Mouse (Mus musculus) hematopoietic stem cell, adult 5-6 weeks (primary cell): ENCODE data around the gene Rapgef2. TPM values are rescaled to one million over a fixed set of nuclear protein-coding genes. Genes with fewer than 3 reads are reported as not detected.
"Not testable (repeated sequence)": the region's sequence is repeated elsewhere in the genome, so short reads cannot be mapped to it uniquely, and the experiment has no call there.

ENCODE experiments used
- ATAC-seq, 2 experiments: fragments of 125-278 bp in 1 of 2; replicated peaks in 1 of 2; 2 replicates each; pipeline ENCODE4 v1.8.0; 2016 to 2017; ENCODE audit warnings: inconsistent platforms in 2 of 2, mild to moderate bottlenecking in 2 of 2, moderate number of reproducible peaks in 2 of 2, low read depth in 1 of 2, moderate TSS enrichment in 1 of 2; ENCODE audit not compliant: low FRiP score in 2 of 2, poor library complexity in 2 of 2, severe bottlenecking in 2 of 2, insufficient read depth in 1 of 2, low TSS enrichment in 1 of 2
- total RNA-seq: library from RNA; stranded (forward); fragments of 172-1452, 232-1000 nt; gene quantifications from 2 replicates; pipeline ENCODE4 v1.2.3, GENCODE M21; 2017

The Rapgef2 gene
- total RNA-seq, 1 experiment from 2014 or later, result 18.5 TPM

DNA sequence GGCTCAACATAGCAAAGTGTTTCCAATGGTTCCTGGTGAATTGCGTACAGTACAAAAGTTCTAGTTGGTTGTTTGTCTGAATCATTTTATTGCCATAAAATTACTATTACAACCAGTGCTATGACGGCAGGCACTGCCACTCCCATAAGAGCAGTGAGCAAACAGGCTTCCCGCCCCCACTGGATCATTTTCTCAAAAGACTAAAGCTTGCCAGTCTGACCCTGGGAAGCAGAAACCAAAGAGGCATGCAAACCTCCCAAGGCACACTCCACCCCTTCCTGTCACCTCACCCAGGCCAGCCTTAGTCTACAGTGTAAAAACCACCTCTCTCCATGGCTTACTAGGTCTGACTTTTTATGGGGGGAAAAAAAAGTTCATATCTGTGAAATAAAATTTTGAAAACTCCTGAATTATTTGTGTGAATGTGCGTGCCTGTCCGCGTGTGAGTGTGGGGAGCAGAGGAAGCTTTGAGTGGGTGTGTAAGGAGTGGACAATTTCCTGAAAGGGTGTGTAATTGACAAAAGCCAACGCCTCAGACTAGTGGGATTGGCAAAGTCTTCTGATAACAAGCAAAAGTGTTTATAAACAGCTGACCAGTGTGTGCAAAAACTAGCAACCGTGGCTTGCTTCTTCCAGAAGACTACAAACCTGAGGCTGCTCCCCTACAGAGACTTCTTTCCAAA is 92.1 kb downstream of the Rapgef2 start:
- ATAC-seq, result no peak

DNA sequence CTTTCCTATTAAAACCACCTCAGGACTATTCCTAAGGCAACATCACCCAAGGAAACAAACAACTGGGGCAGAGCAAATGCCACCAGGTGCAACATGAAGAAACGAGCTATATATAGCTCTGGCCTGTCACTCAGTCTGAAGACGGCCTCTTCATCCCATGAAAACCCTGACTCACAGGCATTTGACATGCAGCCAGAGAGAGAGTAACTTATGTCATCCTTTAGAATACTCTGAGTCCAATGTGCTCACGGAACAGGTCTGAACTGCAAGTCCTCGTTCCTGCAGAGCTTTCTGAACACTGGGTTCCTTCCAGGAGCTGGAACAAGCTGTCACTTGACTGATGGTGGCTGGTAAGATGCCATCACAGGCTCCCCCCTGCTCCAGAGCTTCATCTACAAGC is 93.3 kb downstream of the Rapgef2 start:
- peak in 1 of 2 experiments; percentile 12; a peak in 1 of 4 replicates for ATAC-seq

DNA sequence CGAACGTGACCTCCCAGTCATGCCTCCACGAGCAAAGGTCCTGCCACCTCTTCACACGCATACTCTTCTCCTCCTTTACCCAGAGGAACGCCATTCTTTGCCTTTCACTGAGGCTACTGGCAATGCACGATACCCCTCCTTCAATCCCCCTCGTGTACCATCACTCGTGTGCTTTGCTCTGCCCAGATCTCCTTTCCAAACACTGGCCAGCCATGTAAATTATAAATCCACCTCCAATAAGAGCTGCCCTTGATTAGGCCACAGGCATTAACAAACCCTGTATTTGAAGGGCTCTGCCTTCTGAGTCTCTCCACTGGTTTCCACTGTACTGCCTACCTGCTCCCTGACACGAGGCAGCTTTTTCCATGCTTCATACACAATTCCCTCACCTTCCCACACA is 94.3 kb downstream of the Rapgef2 start:
- no peak for ATAC-seq

DNA sequence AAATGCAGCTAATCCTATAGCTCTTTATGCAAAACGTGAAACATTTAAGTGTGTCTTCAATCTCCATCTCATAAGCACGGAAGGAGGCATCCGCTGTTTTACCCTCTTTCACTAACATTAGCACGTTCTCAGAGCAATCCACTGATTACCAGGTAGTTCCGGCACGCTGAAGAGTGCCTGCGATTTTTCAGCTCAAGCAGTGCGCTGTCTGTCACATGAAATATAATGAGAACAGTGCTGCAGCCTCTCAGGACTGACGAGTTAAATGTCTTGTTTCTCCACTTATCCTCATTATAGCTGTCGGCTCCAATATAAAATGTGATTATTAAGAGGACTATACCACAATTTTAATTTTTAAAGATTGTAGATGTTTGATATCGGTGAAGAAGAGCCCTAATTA is 94.8 kb downstream of the Rapgef2 start:
- no peak for ATAC-seq

DNA sequence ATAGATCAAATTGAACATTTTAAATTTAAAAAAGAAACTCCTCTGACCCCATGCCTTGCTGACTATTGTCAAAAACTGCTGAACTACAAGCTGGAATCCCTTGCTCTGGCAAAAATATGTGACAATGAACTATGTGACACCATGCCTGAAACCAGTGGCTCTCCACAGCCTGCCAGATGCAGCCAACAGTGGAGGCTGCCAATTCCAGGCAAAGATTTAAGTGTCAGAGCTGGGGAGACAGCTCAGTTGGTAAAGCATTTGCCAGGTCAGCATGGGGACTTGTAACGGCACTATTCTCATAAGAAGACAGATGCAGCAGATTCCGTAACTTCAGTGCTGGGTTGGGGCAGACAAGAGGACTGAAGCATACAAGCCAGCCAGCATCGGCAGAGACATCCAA is 95.9 kb downstream of the Rapgef2 start:
- no peak for ATAC-seq

DNA sequence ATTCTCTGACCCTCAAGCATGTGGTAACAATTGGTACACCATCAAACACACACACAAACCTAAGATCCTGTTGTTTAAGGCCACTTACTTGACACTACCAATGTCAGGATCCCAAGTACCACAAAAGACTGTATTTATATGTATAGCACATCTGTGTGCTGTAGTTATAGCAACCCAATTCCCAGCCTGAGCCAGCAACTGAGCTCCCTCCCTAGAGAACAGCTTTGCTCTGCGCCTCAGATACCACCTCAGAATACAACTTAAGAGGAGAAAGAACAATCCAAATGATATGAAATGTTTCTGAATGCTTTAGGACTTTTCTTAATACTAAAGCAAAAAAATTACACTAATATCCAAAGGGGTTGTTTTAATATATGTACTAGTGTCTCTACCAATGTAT is 98.4 kb downstream of the Rapgef2 start:
- no peak for ATAC-seq

DNA sequence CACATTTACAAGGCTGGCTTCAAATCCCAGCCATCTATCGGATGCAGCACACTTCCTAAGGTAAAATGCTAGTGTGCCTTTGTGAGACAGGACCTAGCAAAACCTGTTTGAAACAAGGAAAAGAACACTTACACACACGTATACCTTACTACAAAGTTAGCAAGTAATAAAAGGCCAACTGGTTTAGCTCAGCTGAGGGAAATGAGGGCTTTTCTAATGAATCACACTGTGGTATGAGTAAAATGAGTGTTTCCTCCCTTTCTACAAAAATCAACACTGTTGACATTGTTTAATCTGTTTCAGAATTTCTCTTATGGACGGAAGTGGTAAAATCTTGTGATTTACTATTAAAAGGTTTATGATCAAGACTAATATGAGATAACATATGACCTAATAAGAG is 104.0 kb downstream of the Rapgef2 start:
- ATAC-seq, result no peak

DNA sequence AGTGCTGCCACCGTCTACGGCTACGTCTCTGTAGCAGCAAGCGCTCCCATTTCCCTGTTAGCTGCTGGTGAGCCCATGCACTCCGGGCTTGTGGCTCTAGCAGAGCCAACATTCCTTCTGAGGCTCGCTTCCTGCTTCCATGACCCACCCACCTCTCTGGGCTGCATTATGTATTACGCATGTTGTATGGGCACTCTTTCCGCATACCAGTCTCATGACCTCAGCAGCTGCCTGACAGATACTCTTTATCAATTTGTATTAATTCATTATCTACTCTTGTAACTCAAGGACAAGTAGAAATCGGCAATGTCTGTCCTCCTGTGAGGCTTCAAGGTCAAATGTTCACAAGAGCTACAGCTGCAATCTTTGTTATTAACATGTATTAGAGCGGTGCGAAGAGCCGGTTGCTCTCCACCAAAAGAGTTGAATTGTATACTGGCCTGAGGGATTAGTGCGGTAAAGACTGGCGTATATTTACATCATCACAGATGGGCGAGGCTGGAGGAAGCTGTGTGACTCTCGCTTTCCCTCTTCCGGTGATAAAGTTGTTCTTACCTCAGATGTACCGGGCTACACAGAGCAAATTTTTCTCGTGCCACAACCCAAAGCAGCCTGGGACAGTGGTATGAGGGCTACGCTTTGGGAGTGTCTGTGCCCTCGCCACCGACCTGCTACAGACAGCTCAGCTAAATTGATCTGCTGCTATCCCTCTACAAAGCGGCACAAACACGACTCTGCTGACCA is 104.9 kb downstream of the Rapgef2 start:
- peak; percentile 12 to 34 for ATAC-seq

DNA sequence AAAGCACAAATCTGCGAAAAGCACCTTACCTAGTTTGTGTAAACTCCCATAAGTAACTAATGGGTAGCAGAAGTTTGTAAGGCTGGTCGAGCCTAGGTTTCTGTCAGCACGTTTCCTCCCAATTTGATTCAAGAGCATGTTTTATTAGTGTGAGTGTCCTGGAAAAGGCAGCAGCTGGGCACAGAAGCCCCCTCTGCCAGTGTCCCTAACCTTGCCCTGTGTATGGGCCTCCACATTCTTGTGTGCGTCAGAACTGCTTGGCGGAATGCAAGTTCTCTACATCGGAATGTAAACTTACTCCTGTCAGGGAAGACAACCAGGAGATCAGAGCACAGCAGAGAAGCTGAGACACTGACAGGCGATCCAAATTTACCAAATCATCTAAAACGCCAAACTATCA is 106.2 kb downstream of the Rapgef2 start:
- no peak for ATAC-seq

DNA sequence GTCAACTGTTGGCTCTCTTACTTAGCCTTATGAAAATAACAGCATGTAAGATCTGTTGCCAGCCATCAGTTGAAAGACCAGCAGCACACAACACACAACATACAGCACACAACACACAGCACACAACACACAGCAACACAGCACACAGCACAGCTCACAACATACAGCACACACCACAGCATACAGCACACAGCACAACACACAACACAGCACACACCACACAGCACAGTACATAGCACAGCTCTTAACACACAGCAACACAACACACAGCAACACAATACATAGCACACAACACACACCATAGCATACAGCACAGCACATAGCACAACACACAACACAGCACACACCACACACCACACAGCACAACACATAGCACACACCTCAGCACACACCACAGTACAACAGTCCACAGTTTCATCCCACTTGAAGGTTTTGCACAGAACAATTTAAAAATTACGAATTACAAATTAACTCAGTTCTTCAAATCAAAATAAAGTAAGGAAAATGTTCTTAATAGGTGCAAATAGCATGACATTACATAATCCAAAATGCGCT is 106.7 kb downstream of the Rapgef2 start:
- ATAC-seq, result no peak

DNA sequence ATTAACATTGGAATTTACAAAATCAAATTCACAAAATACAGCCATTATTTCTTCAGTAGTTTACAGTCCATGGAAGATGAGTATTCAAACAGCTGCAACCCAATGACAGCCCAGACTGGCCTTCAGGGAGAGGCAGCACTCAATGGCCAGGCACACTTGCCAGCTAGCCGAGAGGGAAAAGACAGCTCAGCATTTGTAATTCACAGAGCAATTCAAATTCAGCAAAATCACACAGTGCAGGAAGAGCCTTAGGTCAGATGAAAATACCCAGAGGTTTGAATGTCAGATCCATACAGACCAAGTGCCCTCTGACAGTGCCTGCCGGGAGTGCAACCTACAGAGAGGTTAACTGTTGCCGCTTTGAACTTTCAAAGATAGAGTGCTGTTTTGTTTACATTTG is 107.6 kb downstream of the Rapgef2 start:
- no peak for ATAC-seq

DNA sequence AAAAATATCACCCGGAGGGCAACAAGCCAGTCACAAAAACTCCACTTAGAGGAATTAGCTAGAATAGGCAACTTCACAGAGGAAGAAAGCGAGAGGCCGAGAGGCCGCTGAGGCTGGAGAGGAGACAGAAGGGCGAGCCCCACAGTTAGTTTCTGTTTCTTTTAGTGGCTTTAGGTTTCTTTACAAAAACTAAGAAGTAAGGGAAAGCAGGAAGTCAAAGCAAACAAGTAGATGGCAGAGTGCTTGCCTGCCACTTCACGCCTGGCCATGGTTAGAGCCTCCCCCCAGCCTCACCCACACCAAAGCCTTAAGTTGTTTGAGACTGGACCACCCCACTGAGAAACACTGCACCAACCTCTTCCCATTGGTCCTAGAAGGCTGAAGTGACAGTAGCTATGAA is 108.2 kb downstream of the Rapgef2 start:
- ATAC-seq, result peak; percentile 65 to 81

DNA sequence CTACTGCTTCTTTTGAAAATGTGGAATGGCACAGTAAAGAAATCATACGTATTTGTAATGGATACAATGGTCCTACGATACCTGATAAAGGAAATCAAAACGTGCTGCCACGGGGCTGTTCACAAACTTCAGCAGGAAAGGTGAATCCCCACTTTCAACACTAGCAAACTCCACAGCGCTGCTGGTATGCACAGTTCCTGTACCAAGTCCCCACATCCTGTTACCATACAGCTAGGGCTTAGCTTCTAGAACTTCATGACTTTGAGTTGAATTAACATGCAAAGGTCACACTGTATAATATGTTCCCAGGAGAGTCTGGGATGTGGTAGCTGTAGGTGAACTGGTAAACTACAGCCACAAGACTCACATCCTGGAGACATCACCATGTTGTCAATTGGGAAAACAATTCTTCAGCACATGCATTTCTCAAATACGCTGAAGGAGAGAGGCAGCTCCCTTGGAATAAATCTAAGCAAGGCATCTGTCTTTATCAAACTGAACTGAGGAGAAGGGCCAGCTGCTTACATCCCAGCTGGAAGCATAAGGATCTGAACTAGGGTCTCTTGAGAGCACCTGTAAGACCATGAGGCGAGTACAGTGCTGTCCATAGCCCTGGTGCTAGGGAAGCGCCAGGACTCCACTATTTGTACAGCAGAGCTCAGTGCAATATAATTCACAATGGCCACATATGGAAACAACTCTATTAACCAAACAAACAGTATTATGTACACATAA is 109.0 kb downstream of the Rapgef2 start:
- ATAC-seq, result peak; percentile 33 to 52; a peak in 3 of 4 replicates

DNA sequence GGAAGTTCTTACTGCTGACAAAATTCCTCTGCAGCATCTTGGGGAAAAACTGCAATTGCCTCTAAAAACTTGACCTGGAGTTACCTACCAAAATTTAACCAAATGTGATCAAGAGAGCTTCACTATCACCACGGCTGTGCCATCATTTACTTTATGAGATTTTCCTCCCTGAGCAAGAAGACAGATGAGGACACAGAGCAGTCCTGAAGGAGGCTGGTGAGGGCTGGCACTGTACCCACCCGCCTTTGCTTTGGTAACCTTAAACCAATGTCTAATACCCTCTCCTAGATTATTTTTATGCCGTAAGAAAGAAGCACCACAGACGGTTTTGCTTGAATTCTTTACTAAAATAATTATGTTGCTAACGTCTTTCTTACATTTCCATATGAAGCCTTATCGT is 112.1 kb downstream of the Rapgef2 start:
- ATAC-seq, result no peak

DNA sequence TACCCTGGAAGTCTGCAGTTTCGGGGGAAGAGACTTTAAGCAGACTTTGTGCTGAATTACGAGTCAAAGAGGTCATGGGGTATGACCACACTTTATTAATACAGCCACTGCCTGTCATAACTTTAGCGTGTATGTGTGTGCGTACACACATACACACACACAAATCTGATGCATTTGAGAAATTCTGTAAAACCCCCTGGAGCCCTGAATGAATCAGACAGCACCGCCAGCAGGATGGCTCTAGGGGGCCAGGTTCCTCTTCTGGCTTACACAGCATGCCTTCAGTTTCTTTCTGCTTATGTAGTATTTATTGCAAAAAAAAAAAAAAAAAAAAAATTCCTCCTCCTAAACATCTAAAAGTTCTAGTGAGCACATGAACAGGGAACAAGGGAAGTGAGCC is 113.0 kb downstream of the Rapgef2 start:
- ATAC-seq, result peak; percentile 34 to 44; a peak in 2 of 4 replicates

DNA sequence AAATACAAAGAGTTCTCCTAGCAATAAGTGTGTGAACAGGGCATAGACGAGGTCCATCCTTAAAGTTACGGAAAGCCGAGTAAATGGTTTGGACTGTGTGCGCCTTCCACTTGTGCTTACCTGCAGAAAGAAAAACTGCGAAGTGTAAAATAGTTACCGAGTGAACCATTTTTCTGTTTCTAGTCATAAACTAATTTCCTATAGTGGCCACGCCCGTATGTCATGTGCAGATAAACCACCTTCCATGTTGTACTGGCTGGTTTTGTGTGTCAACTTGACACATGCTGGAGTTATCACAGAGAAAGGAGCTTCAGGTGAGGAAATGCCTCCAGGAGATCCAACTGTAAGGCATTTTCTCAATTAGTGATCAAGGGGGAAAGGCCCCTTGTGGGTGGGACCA is 115.2 kb downstream of the Rapgef2 start:
- ATAC-seq, result not testable (repeated sequence)

DNA sequence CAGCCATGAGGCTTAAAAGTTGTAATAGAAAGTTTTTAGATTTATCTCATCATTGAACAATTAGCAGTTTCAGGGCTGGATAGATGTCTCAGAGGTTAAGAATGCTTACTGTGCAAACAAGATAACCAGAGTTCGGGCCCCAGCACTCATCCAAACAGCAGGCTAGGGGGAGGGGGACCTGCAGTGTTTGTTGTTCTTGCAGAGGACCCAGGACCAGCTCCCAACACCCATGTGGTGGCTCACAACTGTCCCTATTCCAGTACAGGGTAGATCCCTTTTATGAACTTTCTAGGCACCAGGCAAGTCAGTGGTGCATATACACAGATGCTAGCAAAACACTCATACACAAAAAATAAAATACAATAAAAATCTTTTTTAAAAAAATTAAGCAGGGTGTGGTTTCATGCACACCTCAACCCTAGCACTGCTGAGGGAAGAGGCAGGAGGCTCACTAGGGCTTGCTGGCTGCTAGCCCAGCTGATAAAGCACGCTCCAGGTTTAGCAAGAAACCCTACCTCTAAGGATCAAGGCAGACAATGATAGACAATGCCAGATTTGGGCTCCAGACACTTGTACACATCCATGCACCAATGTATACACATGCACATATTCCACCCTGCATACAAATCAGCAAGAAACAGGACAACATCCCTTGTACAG is 118.0 kb downstream of the Rapgef2 start:
- ATAC-seq, result no peak

DNA sequence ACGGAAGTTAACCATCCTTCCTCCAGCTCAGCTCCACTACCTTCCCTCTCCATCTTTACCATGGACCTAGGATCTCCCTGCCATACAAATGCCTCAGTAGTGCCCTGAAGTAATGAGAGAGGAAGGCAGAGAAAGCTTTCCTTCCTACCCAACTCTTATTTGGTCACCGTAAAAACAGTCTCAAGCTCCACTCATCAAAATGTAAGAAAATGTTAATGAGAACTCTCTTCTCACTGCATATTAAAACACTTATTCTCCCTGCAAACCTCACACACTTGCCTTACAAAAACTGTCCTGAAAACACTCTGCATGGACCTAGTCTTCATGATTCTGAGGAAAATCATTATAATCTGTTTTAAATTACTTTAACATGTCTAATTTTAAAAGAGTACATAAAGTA is 118.7 kb downstream of the Rapgef2 start:
- no peak for ATAC-seq
